Mouse (Mus musculus): ENCODE results near the gene Yrdc.

Yrdc gene

DNA sequence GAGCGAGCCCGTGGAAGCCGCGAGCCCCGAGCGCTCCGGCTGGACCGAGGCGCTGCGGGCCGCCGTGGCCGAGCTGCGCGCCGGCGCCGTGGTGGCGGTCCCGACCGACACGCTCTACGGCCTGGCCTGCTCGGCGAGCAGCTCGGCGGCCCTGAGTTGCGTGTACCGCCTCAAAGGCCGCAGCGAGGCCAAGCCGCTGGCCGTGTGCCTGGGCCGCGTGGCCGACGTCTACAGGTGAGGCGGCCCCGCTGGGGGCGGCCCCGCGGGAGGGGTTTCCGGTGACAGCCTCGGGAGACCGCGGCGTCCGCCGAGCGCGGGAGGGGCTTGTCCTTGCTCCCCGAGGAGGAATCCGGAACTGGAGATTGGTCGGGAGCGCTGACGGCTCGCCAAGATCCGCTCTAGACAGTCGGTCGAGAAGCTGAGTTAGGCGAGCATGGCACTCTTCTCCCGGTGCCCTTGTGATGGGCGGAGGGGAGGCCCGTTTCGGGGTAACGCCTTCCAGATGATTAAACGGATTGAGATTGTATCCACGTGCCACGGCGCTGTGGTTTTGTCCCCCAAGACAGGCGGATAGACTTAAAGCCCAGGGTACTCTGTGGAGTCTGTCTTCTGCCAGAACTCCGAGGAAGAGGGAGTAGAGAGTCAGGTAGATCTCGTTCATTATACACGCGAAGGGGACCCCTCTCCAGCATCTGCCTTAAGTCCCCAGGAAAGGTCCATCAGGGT is 617 bp downstream of the Yrdc start, which contains the start of gene 1110065P20Rik:
Gene 1110065P20Rik (minus strand): TSS at position 264 of the 726 bp plus-strand sequence.
- peak; percentile 42 for DNase-seq (ENCODE audit: low spot score)

DNA sequence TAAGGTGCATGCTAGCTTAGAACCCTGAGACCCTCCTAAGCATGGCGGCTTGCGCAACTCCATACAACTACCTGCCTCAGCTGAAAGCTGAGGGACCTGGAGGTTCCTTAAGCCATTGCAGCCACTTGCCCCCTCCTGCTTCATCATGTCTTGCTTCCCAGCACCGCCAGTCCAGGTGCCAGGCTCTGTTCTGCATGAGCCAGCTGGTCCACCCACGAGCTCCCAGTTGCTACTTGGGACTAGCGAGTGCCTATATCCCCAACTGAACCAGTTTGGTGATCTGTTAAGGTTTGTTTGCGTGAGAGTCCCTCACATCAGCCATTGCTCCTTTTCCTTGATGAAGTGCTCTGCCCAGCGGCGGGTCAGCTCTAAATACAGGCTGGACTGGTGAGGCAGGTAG is 5.8 kb downstream of the Yrdc start:
- DNase-seq (ENCODE audit: low spot score): no peak

DNA sequence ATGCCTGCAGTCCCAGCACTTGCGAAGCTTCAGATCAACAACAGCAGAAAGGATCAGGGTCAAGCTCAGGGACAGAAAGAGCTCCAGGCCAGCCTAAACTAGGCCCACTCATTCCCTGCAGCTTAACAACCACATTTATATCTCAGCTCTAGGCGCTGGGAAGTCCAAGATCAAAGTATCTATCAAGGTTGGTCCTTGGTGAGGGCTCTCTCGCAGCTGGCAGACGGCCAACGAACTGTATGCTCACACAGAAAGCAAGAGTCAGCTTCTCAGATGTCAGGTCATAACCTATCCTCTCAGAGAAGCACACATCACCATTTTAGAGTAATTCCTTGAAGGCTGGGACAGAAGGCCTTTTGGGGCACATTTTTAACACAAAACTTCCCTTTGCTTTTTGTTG is 7.9 kb downstream of the Yrdc start:
- no peak for DNase-seq (ENCODE audit: low spot score)

DNA sequence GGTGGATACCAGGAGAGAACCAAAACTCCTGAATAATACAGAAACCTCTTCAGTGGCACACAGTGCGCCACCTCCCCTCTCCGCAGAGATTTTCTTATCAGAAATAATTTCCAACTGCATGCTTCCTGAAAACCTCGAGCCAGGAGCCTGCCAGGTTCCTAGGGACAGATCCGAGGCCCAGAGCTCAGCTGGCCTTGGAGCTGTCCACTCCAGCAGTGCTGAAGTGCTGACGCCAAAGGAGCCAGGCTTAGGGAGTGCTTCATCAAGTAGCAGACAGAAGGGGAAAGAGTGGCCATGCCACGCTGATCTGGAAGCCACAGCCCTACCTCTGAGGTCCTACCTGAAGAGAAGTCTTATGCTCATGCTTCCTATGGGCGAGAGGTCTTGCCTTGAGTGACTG is 10.0 kb downstream of the Yrdc start:
- DNase-seq (ENCODE audit: low spot score): peak; percentile 77

DNA sequence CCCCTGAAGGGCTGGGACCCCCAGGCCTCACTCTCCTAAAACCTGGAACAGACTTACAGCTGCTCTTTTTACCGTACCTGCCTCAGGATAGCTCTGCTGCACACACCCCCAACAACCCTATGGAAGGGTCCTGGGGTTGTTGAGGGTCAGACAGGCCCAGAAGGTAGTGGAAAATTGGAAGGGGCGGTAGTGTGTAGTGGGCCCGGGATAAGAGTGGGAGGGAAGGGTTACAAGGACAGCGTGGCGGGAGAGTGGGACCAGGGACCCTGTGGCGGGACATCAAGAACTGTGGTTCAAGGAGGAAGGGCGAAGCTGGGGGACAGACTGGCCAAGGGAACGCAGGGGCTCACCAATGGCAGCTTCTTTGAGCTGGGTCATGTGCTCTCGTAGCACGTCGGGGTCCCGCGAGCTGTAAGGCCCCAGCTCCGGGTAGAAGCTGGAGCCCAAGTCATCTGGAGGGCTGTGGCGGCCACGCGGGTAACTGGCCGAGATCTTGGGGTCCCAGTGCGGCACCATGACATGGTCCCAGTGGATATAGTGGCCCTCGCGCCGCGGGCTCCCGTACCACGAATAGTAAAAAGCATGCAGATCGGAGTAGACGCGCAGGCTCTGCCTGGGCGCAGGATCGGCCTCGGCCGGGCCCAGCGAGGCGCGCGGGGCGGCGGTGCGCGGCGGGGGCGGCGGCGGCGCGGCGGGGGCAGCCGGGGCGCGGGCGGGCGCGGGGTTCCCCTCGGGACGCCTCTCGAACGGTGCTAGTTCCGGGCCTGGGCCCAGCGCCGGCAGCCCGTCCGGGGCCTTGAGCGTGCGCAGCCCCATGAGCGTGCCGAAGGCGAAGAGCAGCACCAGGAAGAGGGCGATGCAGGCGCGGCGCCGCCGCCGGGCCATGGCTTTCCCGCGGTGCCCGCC is 11.1 kb downstream of the Yrdc start, which contains the start of gene Maneal:
Gene Maneal (minus strand): TSS at position 889 of the 906 bp plus-strand sequence.
- DNase-seq (ENCODE audit: low spot score): peak; percentile 25

DNA sequence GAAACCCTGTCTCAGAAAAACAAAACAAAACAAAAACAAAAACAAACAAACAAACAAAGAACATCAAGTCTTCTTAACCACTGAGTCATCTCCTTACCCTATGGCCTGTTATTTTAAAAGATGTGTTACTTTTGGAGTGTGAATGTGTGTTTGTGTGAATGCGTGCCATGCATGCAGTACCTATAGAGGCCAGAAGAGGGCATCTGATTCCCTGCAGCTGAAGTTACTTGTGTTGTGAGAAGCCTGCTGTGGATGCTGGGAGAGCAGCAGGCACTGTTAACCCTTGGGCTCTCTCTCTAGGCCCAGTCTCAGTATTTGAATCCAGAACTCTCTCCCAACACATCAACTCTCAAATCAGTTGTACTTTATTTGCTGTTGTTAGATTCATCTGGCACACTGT is 22.2 kb downstream of the Yrdc start:
- DNase-seq (ENCODE audit: low spot score): no peak

DNA sequence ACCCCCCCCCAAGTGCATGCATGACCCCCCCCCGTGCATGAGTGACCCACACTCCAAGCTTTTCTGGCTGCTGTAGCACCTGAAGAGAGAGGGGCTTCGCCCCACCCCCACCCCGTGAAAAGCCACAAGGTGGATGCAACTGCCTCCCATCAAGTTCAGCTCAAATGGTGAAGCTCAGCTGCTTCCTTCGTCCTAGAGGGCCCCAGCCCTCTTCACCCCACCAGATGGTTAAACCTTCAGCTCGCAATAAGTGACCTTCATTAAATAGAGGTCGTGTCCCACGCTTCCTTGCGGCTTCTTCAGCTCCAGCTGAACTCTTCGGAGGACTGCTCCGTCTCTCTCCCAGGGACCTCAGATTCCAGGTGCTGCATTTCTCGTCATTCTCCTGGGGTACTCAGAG is 30.1 kb downstream of the Yrdc start, which contains the start of gene Epha10:
Gene Epha10 (plus strand): TSS at position 301 of the 400 bp plus-strand sequence.
- peak; percentile 42 for DNase-seq (ENCODE audit: low spot score)

DNA sequence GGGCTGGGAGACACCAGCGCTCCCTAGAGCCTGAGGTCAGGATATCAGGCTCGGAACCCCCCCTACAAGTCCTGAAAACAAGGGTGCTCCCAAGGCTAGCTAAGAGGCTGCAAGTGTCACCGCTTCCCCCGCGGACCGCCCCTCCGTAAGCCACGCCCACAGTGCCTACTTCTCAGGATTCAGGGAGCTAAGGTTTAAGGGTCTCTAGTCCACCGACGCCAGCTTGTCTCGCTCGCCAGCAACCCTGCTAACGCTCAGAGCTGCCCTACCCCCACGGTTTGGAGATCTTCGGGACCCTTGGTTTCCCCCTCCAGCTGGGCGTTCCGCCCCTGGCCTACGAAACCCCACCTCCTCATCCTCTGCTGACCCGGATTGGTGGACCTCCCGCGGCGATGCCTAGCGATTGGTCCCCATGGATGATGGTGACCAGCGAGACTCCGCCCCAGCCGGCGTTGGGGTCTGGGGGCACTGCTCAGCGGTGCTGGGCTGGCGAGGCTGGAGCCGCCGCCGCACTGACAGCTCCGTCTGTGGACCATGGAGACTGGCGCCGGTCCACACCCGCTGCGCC is 30.9 kb downstream of the Yrdc start:
- peak; percentile 92 for DNase-seq (ENCODE audit: low spot score)

DNA sequence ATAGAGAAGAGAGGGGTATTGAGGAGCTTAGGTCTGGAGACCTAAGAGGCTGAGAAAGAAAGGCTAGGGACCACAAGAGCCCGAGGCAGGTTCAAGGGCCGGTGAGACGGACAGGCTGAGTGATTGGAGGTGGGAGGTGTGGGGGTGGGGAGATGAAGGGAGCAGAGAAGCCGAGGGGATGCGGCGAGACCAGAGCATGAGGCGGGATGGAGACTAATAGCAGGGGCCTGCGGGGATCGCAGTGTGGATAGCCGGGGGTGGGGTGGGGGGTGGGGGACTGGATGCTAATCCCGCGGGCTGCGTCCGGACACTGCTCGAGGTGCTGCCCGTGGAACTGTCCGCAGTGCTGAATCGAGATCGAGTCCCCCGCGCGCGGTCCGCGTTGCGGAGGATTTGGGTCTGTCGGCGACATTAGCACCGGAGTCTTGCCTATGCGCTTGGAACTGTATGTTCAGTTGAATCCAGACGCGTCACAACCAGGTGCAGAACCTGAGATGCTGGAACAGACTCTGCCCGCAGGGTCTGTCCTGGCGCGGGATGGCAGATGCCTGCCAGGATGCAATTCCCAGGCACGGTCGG is 31.8 kb downstream of the Yrdc start:
- peak; percentile 59 for DNase-seq (ENCODE audit: low spot score)

DNA sequence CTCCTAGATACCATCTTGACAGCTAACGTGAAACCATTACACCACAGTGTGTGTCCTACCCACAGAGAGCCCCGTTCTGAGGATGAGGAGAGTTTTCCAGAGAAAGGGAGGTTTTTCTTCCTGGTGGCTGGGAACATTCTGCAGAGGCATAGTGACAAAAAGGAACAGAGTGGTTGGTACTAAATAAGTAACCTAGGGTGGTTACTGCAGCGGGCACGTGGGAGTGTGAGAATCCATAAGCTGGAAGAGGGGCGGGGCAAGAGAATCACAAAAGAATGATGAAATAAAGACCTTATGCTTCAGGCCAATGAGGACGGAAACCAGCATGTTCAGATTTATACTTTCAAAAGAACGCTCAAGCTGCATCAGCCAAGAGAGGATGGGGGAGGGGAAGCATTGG is 38.2 kb downstream of the Yrdc start:
- no peak for DNase-seq (ENCODE audit: low spot score)

DNA sequence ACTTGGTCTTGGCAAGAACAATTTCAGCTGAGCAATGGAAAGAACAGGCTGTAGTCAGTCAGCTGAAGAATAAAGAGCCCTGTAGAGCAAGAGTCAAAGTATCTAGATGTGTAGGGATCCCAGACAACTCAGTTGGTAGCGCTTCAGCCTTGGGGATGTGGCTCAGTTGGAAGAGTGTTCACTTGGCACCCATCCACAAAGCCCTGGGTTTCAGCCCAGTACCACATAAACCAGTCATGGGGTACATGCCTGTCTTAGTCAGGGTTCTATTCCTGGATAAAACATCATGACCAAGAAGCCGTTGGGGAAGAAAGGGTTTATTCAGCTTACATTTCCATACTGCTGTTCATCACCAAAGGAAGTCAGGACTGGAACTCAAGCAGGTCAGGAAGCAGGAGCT is 39.5 kb downstream of the Yrdc start:
- DNase-seq (ENCODE audit: low spot score): no peak

DNA sequence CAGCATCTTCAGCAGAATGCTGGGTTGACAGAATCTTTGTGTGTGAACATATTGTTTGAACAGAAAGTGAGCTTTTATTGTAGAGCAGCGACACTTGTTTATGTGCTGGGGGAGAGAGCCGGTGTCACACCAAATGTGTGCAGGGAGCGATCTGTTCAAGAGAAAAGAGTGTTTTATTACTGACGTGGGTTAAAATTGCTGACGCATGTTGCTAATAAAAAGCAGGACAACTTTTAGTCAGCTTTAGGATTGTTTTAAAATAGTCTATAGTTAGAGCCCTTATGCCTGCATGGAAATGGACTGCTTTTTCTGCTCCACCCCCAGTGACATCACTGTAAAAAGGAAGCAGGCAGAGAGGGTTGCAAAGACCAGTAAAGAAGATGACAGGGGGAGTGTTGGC is 40.4 kb downstream of the Yrdc start:
- DNase-seq (ENCODE audit: low spot score): no peak

DNA sequence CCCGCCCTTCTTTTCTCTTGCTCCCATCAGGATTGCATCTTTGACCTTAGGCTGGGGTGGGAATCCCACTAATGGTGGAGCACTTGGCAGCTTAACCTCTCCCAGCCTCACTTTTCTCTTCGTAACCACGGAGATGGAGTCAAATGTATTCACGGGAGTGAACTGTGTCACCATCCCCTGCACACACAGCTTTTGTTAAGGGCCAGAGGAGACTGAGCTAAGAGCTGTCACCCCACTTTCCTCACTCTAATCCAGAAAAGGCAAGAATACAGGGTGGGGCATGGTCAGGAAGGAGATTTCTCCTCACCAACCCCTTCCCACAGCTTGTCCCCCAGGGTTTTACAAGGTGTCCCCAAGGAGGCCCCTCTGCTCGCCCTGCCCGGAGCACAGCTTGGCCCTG is 43.3 kb downstream of the Yrdc start:
- no peak for DNase-seq (ENCODE audit: low spot score)

DNA sequence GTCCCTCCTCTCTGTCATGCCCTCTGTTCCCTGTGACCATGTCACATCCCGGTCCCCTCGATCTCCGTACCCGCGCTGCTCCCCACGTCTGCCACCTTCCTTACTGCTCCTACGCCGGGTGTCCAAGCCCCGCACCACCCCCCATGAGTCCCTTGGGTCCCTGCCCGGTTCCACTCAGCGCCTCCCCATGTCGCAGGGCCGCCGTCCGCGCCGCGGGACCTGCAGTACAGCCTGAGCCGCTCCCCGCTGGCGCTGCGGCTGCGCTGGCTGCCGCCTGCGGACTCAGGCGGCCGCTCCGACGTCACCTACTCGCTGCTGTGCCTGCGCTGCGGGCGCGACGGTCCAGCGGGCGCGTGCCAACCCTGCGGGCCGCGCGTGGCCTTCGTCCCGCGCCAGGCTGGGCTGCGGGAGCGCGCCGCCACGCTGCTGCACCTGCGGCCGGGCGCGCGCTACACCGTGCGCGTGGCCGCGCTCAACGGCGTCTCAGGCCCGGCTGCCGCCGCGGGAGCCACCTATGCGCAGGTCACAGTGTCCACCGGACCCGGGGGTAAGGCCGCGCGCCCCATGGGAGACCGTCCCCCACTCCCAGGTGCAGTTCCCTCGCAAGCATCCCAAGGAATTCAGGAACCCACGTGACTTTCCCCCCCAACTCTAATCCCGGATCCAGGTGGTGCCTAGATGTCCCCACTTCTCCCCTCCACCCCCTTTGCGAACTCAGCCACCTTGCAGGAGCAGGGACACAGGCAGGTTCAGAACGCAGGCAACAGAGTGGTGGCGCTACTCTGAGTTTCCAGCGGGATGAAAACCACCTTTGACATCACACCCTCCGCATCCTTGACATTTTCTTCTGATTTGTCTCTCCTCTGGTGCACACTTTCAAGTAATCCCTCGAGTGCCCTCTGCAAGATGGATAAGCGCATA is 44.3 kb downstream of the Yrdc start:
- peak; percentile 57 for DNase-seq (ENCODE audit: low spot score)

DNA sequence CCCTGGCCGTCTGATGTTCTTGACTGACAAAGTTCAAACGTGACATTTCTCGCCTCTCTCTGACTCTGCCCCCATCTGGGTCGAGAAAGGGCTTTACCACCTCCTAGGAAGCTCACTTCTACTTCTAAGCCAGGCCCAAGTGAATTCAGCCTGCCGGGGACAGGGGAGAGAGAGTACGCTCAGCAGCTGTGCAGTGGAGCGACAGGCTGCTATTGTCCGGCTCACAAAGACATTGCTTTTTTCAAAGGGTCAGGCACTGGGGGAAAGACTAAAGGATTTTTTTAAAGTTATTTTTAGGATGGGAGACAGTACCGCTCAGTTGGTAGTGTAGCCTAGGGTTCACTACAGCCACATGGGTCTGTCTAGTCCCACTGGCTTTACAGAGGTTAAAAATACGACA is 47.9 kb downstream of the Yrdc start:
- no peak for DNase-seq (ENCODE audit: low spot score)

DNA sequence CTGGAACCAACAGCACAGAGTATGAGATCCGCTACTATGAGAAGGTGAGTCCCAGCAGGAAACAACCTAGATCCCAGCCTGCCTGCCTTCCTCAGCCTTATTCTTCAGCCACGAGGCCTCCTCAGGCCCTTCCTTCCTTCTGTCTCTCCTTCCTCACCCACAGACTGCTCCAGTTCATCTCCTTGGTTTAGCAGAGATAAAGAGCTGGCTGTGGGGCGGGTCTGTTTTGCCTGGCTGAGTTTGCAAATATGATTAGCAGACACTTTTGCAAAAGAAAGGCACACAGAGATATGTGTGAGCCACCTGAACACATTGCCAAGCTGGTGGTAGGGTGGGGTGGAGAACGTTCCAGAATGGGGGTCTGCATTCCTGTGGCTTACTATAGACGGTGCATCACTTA is 49.4 kb downstream of the Yrdc start:
- DNase-seq (ENCODE audit: low spot score): no peak
